Mouse (Mus musculus) myocyte (in vitro differentiated cells): ENCODE measurements around the gene Rnf220.

ENCODE experiments used
- POLR2A ChIP-seq: IDR thresholded peaks from one replicate; pipeline ENCODE4 v1.6.1; 2011; ENCODE audit warnings: low read depth, mild to moderate bottlenecking, control low read depth, moderate library complexity; ENCODE audit not compliant: insufficient read length
- POLR2AphosphoS2 ChIP-seq: IDR thresholded peaks from one replicate; pipeline ENCODE4 v1.6.1; 2011; ENCODE audit warnings: low read depth, control low read depth; ENCODE audit not compliant: insufficient read length

GRCm38 (mm10) chr4:117352957-117353356 is 143.9 kb downstream of the Rnf220 start:
- TF ChIP-seq POLR2A, result no peak
- TF ChIP-seq POLR2AphosphoS2, result no peak
